Mouse (Mus musculus) midbrain, embryonic 15.5 days (tissue): Measurements from ENCODE around the gene Nckap1l. TPM values are rescaled to one million over a fixed set of nuclear protein-coding genes. Genes with fewer than 3 reads are reported as not detected.

Source experiments
- polyA plus RNA-seq: library from polyadenylated mRNA; unstranded; fragments of >200 nt; fragmentation: Nextera tagmentation; extraction: Ambion mirVana; gene quantifications from 2 replicates; pipeline ENCODE4 v1.2.1, GENCODE M21; 2015

Nckap1l gene
- polyA plus RNA-seq, 1 experiment from 2014 or later = 1.8 TPM

Other genes starting within 250 kb of the Nckap1l start
- 147 and 153 TPM in 2 replicates for gene Cbx5, start 214.0 kb upstream of the Nckap1l start, polyA plus RNA-seq
- gene Hnrnpa1, start 213.4 kb upstream of the Nckap1l start, polyA plus RNA-seq = 669 and 721 TPM in 2 replicates
- 0.63 and 0.92 TPM in 2 replicates for gene Nfe2, start 195.4 kb upstream of the Nckap1l start, polyA plus RNA-seq
- 197 and 203 TPM in 2 replicates for gene Copz1, start 181.1 kb upstream of the Nckap1l start, polyA plus RNA-seq
- gene Gpr84, start 143.2 kb upstream of the Nckap1l start, polyA plus RNA-seq = 0.31 and 0.34 TPM in 2 replicates
- gene Zfp385a, start 113.7 kb upstream of the Nckap1l start, polyA plus RNA-seq = 24.4 and 25.6 TPM in 2 replicates
- gene Itga5, start 87.0 kb upstream of the Nckap1l start, polyA plus RNA-seq = 7.3 and 8.2 TPM in 2 replicates
- gene Gtsf1, start 23.3 kb upstream of the Nckap1l start, polyA plus RNA-seq = not detected in 2 replicates
- gene Gtsf2, start 5.3 kb upstream of the Nckap1l start, polyA plus RNA-seq = not detected in 2 replicates
- 87.2 and 87.4 TPM in 2 replicates for gene Pde1b, start 49.2 kb downstream of the Nckap1l start, polyA plus RNA-seq
- 135 and 139 TPM in 2 replicates for gene Ppp1r1a, start 84.2 kb downstream of the Nckap1l start, polyA plus RNA-seq
- gene Glycam1, start 111.3 kb downstream of the Nckap1l start, polyA plus RNA-seq = not detected in 2 replicates